15 mouse cellular contexts compared by ENCODE assay signal in genomic region chr10:122900466-122900865, GRCm38 (mm10).
DNase-seq lines count a peak whose midpoint lies in the region; ATAC-seq lines count a peak whose summit lies in the region.
"Had no signal": no experiment of that assay in that cellular context is flagged by ENCODE, and none has a peak within 500 bp of the region (broad histone marks: within the 10 kb centered on the region; RNA-seq: fewer than 3 reads in every experiment).

No protein-coding gene starts in this region.

- DNase-seq in hindbrain, embryonic 11.5 days (ENCODE audit: low spot score), result no peak
- DNase-seq in midbrain, embryonic 11.5 days (ENCODE audit: low spot score, missing footprints), result no peak
- DNase-seq in cerebellum, adult 9-10 months, result no peak
- no peak for DNase-seq in right cerebral cortex, adult 18-20 months
- DNase-seq: gastrocnemius, postnatal 10 days; kidney, adult 11 months; liver; right cerebral cortex, postnatal 14 days had no signal

- no peaks in the 10 kb centered on the region for H3K36me3 ChIP-seq in hindbrain, embryonic 13.5 days
- H3K36me3 ChIP-seq in hindbrain, embryonic 11.5 days (ENCODE audit: control insufficient read depth, insufficient read depth, low read length), result no peaks in the 10 kb centered on the region
- no peaks in the 10 kb centered on the region for H3K36me3 ChIP-seq in midbrain, embryonic 13.5 days
- no peaks in the 10 kb centered on the region for H3K36me3 ChIP-seq in midbrain, embryonic 11.5 days (ENCODE audit: control insufficient read depth, insufficient read depth, low read length)
- no peaks in the 10 kb centered on the region; the same call in 1 of the 2 replicates for H3K36me3 ChIP-seq in hindbrain, embryonic 15.5 days
- 0 out of 2 replicates have a peak, but pooled peaks cover 2% of the 10 kb centered on the region for H3K36me3 ChIP-seq in midbrain, embryonic 16.5 days (ENCODE audit: control insufficient read depth, insufficient read depth, low read length)
- H3K36me3 ChIP-seq: embryonic facial prominence, embryonic 15.5 days; forebrain, embryonic 12.5 days had no signal

- no peak overlapping the region for H3K4me2 ChIP-seq in hindbrain, embryonic 13.5 days
- no peak overlapping the region for H3K4me2 ChIP-seq in hindbrain, embryonic 11.5 days (replicated peaks; ENCODE audit: low read depth, low read length)
- H3K4me2 ChIP-seq in midbrain, embryonic 13.5 days (replicated peaks), result no peak overlapping the region
- H3K4me2 ChIP-seq in midbrain, embryonic 11.5 days, result no peak overlapping the region
- no peak overlapping the region for H3K4me2 ChIP-seq in hindbrain, embryonic 15.5 days
- no peak overlapping the region for H3K4me2 ChIP-seq in midbrain, embryonic 16.5 days (ENCODE audit: low read length)
- H3K4me2 ChIP-seq: embryonic facial prominence, embryonic 15.5 days; forebrain, embryonic 12.5 days had no signal

- H3K27ac ChIP-seq in hindbrain, embryonic 13.5 days, result peak overlapping the region; percentile 53
- no peak overlapping the region for H3K27ac ChIP-seq in hindbrain, embryonic 11.5 days (ENCODE audit: low read depth, low read length)
- peak overlapping the region; percentile 36; the same call in 1 of the 2 replicates for H3K27ac ChIP-seq in midbrain, embryonic 13.5 days
- H3K27ac ChIP-seq in midbrain, embryonic 11.5 days (ENCODE audit: low read depth, low read length), result no peak overlapping the region; the same call in 1 of the 2 replicates
- peak overlapping the region; percentile 27 for H3K27ac ChIP-seq in hindbrain, embryonic 15.5 days (replicated peaks)
- 0 out of 2 replicates have a peak overlapping the region, but pooled peaks have one; percentile 8 for H3K27ac ChIP-seq in midbrain, embryonic 16.5 days (ENCODE audit: low read length)

- 76% methylated on average over 1 of the region's 1 CpGs for WGBS in hindbrain, embryonic 13.5 days
- 89% methylated on average over 1 of the region's 1 CpGs for WGBS in hindbrain, embryonic 11.5 days
- 76% methylated on average over 1 of the region's 1 CpGs for WGBS in midbrain, embryonic 13.5 days
- 90% methylated on average over 1 of the region's 1 CpGs for whole genome bisulfite sequencing in midbrain, embryonic 11.5 days
- 79% methylated on average over 1 of the region's 1 CpGs for WGBS in hindbrain, embryonic 15.5 days
- 81% methylated on average over 1 of the region's 1 CpGs for WGBS in midbrain, embryonic 16.5 days

- no peak overlapping the region for H3K4me3 ChIP-seq in hindbrain, embryonic 13.5 days
- no peak overlapping the region for H3K4me3 ChIP-seq in hindbrain, embryonic 11.5 days (ENCODE audit: low read depth, low read length)
- H3K4me3 ChIP-seq in midbrain, embryonic 13.5 days (replicated peaks), result no peak overlapping the region
- H3K4me3 ChIP-seq in midbrain, embryonic 11.5 days (ENCODE audit: low read depth, low read length), result no peak overlapping the region
- no peak overlapping the region for H3K4me3 ChIP-seq in hindbrain, embryonic 15.5 days
- no peak overlapping the region for H3K4me3 ChIP-seq in midbrain, embryonic 16.5 days (ENCODE audit: low read depth, low read length)
- H3K4me3 ChIP-seq: embryonic facial prominence, embryonic 15.5 days; forebrain, embryonic 12.5 days; myocyte had no signal

- ATAC-seq in hindbrain, embryonic 13.5 days (ENCODE audit: low FRiP score), result no peak
- no peak for ATAC-seq in hindbrain, embryonic 11.5 days (ENCODE audit: low FRiP score)
- ATAC-seq in midbrain, embryonic 13.5 days, result 0 out of 2 replicates have a peak, but pooled peaks have one; percentile 9
- ATAC-seq in midbrain, embryonic 11.5 days (ENCODE audit: low FRiP score), result no peak
- no peak for ATAC-seq in hindbrain, embryonic 15.5 days (ENCODE audit: low FRiP score, low read depth)
- ATAC-seq in midbrain, embryonic 16.5 days, result no peak; the same call in 1 of the 2 replicates

- no peak overlapping the region for H3K9ac ChIP-seq in hindbrain, embryonic 13.5 days
- no peak overlapping the region for H3K9ac ChIP-seq in hindbrain, embryonic 11.5 days (ENCODE audit: low read depth, low read length)
- H3K9ac ChIP-seq in midbrain, embryonic 13.5 days (replicated peaks), result no peak overlapping the region
- H3K9ac ChIP-seq in midbrain, embryonic 11.5 days (ENCODE audit: low read length), result no peak overlapping the region
- H3K9ac ChIP-seq in hindbrain, embryonic 15.5 days, result no peak overlapping the region
- H3K9ac ChIP-seq in midbrain, embryonic 16.5 days (ENCODE audit: low read depth, low read length), result no peak overlapping the region
- H3K9ac ChIP-seq: embryonic facial prominence, embryonic 15.5 days; forebrain, embryonic 12.5 days had no signal

- peaks cover 29% of the 10 kb centered on the region for H3K4me1 ChIP-seq in hindbrain, embryonic 13.5 days (replicated peaks)
- 0 out of 2 replicates have a peak, but pooled peaks cover 3% of the 10 kb centered on the region for H3K4me1 ChIP-seq in hindbrain, embryonic 11.5 days (replicated peaks; ENCODE audit: control insufficient read depth, insufficient read depth, low read length)
- H3K4me1 ChIP-seq in midbrain, embryonic 13.5 days (replicated peaks), result peaks cover 24% of the 10 kb centered on the region
- H3K4me1 ChIP-seq in midbrain, embryonic 11.5 days (ENCODE audit: control insufficient read depth, insufficient read depth, low read length), result peaks cover 11% of the 10 kb centered on the region; the same call in 1 of the 2 replicates
- peaks cover 13% of the 10 kb centered on the region; the same call in 1 of the 2 replicates for H3K4me1 ChIP-seq in hindbrain, embryonic 15.5 days (replicated peaks)
- peaks cover 6% of the 10 kb centered on the region; the same call in 1 of the 2 replicates for H3K4me1 ChIP-seq in midbrain, embryonic 16.5 days (ENCODE audit: control insufficient read depth, insufficient read depth, low read length)

- no peaks in the 10 kb centered on the region for H3K9me3 ChIP-seq in hindbrain, embryonic 13.5 days
- H3K9me3 ChIP-seq in hindbrain, embryonic 11.5 days (ENCODE audit: control insufficient read depth, low read length), result no peaks in the 10 kb centered on the region
- H3K9me3 ChIP-seq in midbrain, embryonic 13.5 days, result no peaks in the 10 kb centered on the region
- H3K9me3 ChIP-seq in midbrain, embryonic 11.5 days (ENCODE audit: control insufficient read depth, low read length), result no peaks in the 10 kb centered on the region
- no peaks in the 10 kb centered on the region for H3K9me3 ChIP-seq in hindbrain, embryonic 15.5 days
- no peaks in the 10 kb centered on the region for H3K9me3 ChIP-seq in midbrain, embryonic 16.5 days (replicated peaks; ENCODE audit: control insufficient read depth, low read length, poor library complexity, severe bottlenecking)
- H3K9me3 ChIP-seq: embryonic facial prominence, embryonic 15.5 days; forebrain, embryonic 12.5 days had no signal

- H3K27me3 ChIP-seq in hindbrain, embryonic 13.5 days, result no peaks in the 10 kb centered on the region
- no peaks in the 10 kb centered on the region for H3K27me3 ChIP-seq in hindbrain, embryonic 11.5 days (ENCODE audit: control insufficient read depth, insufficient read depth, low read length)
- no peaks in the 10 kb centered on the region for H3K27me3 ChIP-seq in midbrain, embryonic 13.5 days
- H3K27me3 ChIP-seq in midbrain, embryonic 11.5 days (ENCODE audit: control insufficient read depth, insufficient read depth, low read length), result no peaks in the 10 kb centered on the region
- no peaks in the 10 kb centered on the region for H3K27me3 ChIP-seq in hindbrain, embryonic 15.5 days
- no peaks in the 10 kb centered on the region for H3K27me3 ChIP-seq in midbrain, embryonic 16.5 days (ENCODE audit: control insufficient read depth, insufficient read depth, low read depth, low read length)
- H3K27me3 ChIP-seq: embryonic facial prominence, embryonic 15.5 days; forebrain, embryonic 12.5 days had no signal

Comparison
In these comparisons a context has a peak if more than half of its experiments do, and no peak if none do; other contexts are left out.
1. H3K27ac ChIP-seq: peak in hindbrain, embryonic 13.5 days (single experiment), midbrain, embryonic 13.5 days (single experiment), hindbrain, embryonic 15.5 days (single experiment) and midbrain, embryonic 16.5 days (single experiment); none in hindbrain, embryonic 11.5 days (single experiment) and midbrain, embryonic 11.5 days (single experiment).